Mouse (Mus musculus) heart, embryonic 15.5 days (tissue): Measurements from ENCODE around the gene Zfp113. TPM values are rescaled to one million over a fixed set of nuclear protein-coding genes. Genes with fewer than 3 reads are reported as not detected.

ENCODE experiments used
- ATAC-seq: fragments of 200-750 bp; cut with Nextera tagmentation; replicated peaks from 2 replicates; pipeline ENCODE4 v1.8.0; 2017; ENCODE audit warnings: low read depth, moderate TSS enrichment; ENCODE audit not compliant: insufficient number of reproducible peaks, insufficient read depth, low FRiP score
- H3K27ac ChIP-seq: fragments of 300-500 bp; sonication (generic); 2 replicates; pipeline ENCODE4 v1.5.1; 2015; ENCODE audit warnings: mild to moderate bottlenecking, inconsistent platforms
- H3K27me3 ChIP-seq: fragments of 300-500 bp; sonication (generic); 2 replicates; pipeline ENCODE4 v1.6.1; 2015; ENCODE audit warnings: inconsistent platforms
- H3K36me3 ChIP-seq: fragments of 300-500 bp; sonication (generic); 2 replicates; pipeline ENCODE4 v1.6.1; 2015; ENCODE audit warnings: mild to moderate bottlenecking, inconsistent platforms
- H3K4me1 ChIP-seq: fragments of 300-500 bp; sonication (generic); replicated peaks from 2 replicates; pipeline ENCODE4 v1.6.1; 2015; ENCODE audit warnings: inconsistent platforms
- H3K4me2 ChIP-seq: fragments of 300-500 bp; sonication (generic); 2 replicates; pipeline ENCODE4 v1.6.1; 2015; ENCODE audit warnings: inconsistent platforms, mild to moderate bottlenecking, moderate library complexity
- H3K4me3 ChIP-seq: fragments of 300-500 bp; sonication (generic); 2 replicates; pipeline ENCODE4 v1.5.1; 2015; ENCODE audit warnings: mild to moderate bottlenecking, inconsistent platforms
- H3K9ac ChIP-seq: fragments of 300-500 bp; sonication (generic); 2 replicates; pipeline ENCODE4 v1.6.1; 2015; ENCODE audit warnings: mild to moderate bottlenecking, inconsistent platforms
- H3K9me3 ChIP-seq: fragments of 300-500 bp; sonication (generic); replicated peaks from 2 replicates; pipeline ENCODE4 v1.6.1; 2016; ENCODE audit warnings: inconsistent platforms
- WGBS: fragments of 180-500 bp; shearing (Covaris S2); methylation state at CpG from one replicate; pipeline ENCODE4 v1.1.7; 2015; ENCODE audit warnings: mixed read lengths; 5-methylcytosine and 5-hydroxymethylcytosine counted together
- polyA plus RNA-seq: library from polyadenylated mRNA; unstranded; fragments of >200 nt; fragmentation: Nextera tagmentation; extraction: Ambion mirVana; gene quantifications from 2 replicates; pipeline ENCODE4 v1.2.1, GENCODE M21; 2015

Zfp113 gene
- 10.5 and 14.3 TPM in 2 replicates for polyA plus RNA-seq

- Histone ChIP-seq H3K9me3 (no peaks in the 10 kb centered on the region), H3K4me1 (peaks cover 2% of the 10 kb centered on the region; the same call in 1 of the 2 replicates), H3K27me3 (no peaks in the 10 kb centered on the region), H3K27ac (peak within 1 kb of the TSS; percentile 90), H3K4me2 (peak within 1 kb of the TSS; percentile 68), H3K9ac (peak within 1 kb of the TSS; percentile 69), H3K4me3 (peak within 1 kb of the TSS; percentile 78), H3K36me3 (peaks cover 23% of the 10 kb centered on the region)
- WGBS = under 1% methylated on average over 31 of the region's 31 CpGs
- peak; percentile 97 for ATAC-seq
These were observed at the start of gene Zfp113 for GRCm38 (mm10) chr5:138155443-138155976. TSS of gene Zfp113 (minus strand) at chr5:138155744.

GRCm38 (mm10) chr5:138202086-138202485 is 46.5 kb upstream of the Zfp113 start:
- Histone ChIP-seq H3K9ac (no peak overlapping the region), H3K27me3 (no peaks in the 10 kb centered on the region), H3K4me1 (no peaks in the 10 kb centered on the region), H3K4me2 (no peak overlapping the region), H3K27ac (no peak overlapping the region), H3K36me3 (no peaks in the 10 kb centered on the region), H3K9me3 (peaks cover 6% of the 10 kb centered on the region; the same call in 1 of the 2 replicates), H3K4me3 (no peak overlapping the region)
- WGBS = 83% methylated on average over 3 of the region's 3 CpGs
- no peak for ATAC-seq

DNA sequence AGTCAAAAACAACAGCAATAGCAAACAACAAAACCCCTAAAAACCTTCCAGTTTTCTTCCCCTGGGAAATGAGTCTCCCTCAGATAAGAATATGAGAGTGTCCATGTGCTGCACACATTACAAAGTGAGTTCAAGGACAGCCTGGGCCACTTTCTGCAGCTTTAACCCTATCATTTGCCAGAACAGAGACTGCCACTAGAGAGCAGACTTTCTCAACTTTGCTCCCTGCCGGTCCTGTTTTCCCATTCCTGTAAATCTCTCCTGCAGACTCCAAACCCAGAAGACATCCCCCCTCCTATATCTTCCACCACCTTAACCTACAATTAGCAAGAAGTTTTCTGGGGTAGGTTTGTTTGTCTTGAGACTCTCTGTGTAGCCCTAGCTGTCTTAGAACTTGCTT is 44.0 kb upstream of the Zfp113 start:
- Histone ChIP-seq H3K9ac (no peak overlapping the region), H3K9me3 (0 out of 2 replicates have a peak, but pooled peaks cover 4% of the 10 kb centered on the region), H3K36me3 (no peaks in the 10 kb centered on the region), H3K4me3 (no peak overlapping the region), H3K4me2 (no peak overlapping the region), H3K27ac (no peak overlapping the region), H3K4me1 (peaks cover 9% of the 10 kb centered on the region), H3K27me3 (no peaks in the 10 kb centered on the region)
- 11% methylated on average over 1 of the region's 1 CpGs for WGBS
- no peak for ATAC-seq

DNA sequence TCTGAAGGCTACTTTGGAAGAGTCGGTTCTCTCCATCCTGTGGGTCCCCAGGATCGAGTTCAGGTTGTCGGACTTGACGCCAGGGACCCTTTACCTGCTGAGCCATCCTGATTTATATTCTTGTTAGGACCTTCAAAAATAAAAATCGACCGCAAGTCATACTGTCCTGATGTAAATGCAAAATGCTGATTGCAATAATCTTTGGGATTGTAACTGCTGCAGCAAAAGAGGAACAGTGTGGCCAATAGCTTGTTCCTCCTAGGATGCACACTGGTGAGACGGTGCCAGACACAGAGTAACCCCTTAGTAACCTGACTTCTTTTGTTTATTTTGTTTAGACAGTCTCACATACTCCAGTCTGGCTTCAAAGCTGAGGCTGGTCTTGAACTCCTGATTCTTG is 39.9 kb upstream of the Zfp113 start:
- no peak for ATAC-seq
- Histone ChIP-seq H3K27me3 (no peaks in the 10 kb centered on the region), H3K9me3 (no peaks in the 10 kb centered on the region), H3K4me2 (peak overlapping the region; percentile 95), H3K9ac (peak overlapping the region; percentile 78), H3K4me3 (peak overlapping the region; percentile 69), H3K27ac (peak overlapping the region; percentile 85), H3K36me3 (0 out of 2 replicates have a peak, but pooled peaks cover 4% of the 10 kb centered on the region), H3K4me1 (peaks cover 16% of the 10 kb centered on the region)
- 69% methylated on average over 7 of the region's 7 CpGs for WGBS

- 2% methylated on average over 29 of the region's 29 CpGs for WGBS
- Histone ChIP-seq H3K36me3 (0 out of 2 replicates have a peak, but pooled peaks cover 4% of the 10 kb centered on the region), H3K27ac (peak overlapping the region; percentile 85), H3K4me2 (peak overlapping the region; percentile 95), H3K9ac (peak overlapping the region; percentile 78), H3K27me3 (no peaks in the 10 kb centered on the region), H3K4me1 (peaks cover 16% of the 10 kb centered on the region), H3K4me3 (peak overlapping the region; percentile 69), H3K9me3 (no peaks in the 10 kb centered on the region)
- peak; percentile 41 for ATAC-seq
These were observed 39.3 kb upstream of the Zfp113 start for GRCm38 (mm10) chr5:138194755-138195345.

DNA sequence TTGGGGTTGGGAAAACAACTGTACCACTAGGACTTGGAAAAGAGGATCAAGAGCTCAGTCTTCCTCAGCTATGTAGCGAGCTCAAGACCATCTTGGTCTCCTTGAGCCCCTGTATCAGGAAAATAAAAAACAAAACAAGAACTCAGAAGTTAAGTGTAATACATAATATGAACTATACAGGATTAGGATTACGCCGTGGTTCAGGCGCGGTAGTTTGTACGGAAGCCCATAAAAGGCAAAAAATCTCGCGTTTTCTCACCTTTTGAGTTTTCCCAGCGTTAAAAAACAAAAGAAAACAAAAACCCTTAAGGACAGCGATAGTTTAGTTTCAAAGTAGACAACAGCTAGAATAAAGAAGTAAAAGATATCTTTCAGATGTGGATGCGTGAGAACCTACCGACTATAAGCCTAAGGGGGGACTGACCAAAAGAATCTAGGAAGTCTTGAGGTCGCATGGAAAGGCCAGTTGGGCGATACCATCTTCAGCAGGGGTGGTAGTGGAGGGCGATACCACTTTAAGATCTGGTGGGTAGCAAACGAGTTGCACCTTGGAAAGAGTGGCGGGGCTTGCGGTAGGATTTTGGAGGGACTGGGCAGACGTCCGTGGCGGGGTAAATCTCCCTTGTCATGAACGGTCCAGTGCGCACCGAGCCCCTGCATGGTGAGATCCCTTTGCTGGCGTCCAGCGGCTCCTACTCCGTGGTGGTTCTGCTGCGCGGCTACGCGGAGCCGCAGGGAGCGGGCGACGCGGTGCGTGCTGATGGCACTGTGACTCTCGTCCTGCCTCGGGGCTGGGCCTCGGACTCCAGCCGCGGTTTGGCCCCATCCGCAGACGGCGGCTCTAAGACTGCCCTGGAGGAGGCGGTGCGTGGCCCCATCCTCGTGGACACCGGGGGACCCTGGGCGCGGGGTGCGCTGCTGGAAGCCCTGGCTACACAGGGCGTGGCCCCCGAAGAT is 38.5 kb upstream of the Zfp113 start, which contains the start of gene Mblac1:
TSS of gene Mblac1 (plus strand) at position 544 of the 957 bp plus-strand sequence.
- H3K27me3 ChIP-seq = no peaks in the 10 kb centered on the region
- ATAC-seq = peak; percentile 81

GRCm38 (mm10) chr5:138187661-138188306 is 32.2 kb upstream of the Zfp113 start:
- peak overlapping the region; percentile 79 for H3K27ac ChIP-seq
- peak overlapping the region; percentile 85 for H3K4me3 ChIP-seq
- H3K36me3 ChIP-seq = peaks cover 17% of the 10 kb centered on the region
- H3K4me2 ChIP-seq = peak overlapping the region; percentile 78
- peak overlapping the region; percentile 82 for H3K9ac ChIP-seq
- no peaks in the 10 kb centered on the region for H3K27me3 ChIP-seq
- no peaks in the 10 kb centered on the region for H3K9me3 ChIP-seq
- H3K4me1 ChIP-seq = peaks cover 15% of the 10 kb centered on the region
- WGBS = under 1% methylated on average over 10 of the region's 10 CpGs
- peak; percentile 80 for ATAC-seq

More for the DNA sequence above, 38.5 kb upstream of the Zfp113 start, which contains the start of gene Mblac1:
- no peaks in the 10 kb centered on the region for H3K9me3 ChIP-seq
- peak within 1 kb of the TSS; percentile 78 for H3K9ac ChIP-seq
- WGBS = 6% methylated on average over 54 of the region's 54 CpGs
- peaks cover 16% of the 10 kb centered on the region for H3K4me1 ChIP-seq
- 0 out of 2 replicates have a peak, but pooled peaks cover 4% of the 10 kb centered on the region for H3K36me3 ChIP-seq
- peak within 1 kb of the TSS; percentile 95 for H3K4me2 ChIP-seq
- H3K4me3 ChIP-seq = peak within 1 kb of the TSS; percentile 69
- peak within 1 kb of the TSS; percentile 85 for H3K27ac ChIP-seq

DNA sequence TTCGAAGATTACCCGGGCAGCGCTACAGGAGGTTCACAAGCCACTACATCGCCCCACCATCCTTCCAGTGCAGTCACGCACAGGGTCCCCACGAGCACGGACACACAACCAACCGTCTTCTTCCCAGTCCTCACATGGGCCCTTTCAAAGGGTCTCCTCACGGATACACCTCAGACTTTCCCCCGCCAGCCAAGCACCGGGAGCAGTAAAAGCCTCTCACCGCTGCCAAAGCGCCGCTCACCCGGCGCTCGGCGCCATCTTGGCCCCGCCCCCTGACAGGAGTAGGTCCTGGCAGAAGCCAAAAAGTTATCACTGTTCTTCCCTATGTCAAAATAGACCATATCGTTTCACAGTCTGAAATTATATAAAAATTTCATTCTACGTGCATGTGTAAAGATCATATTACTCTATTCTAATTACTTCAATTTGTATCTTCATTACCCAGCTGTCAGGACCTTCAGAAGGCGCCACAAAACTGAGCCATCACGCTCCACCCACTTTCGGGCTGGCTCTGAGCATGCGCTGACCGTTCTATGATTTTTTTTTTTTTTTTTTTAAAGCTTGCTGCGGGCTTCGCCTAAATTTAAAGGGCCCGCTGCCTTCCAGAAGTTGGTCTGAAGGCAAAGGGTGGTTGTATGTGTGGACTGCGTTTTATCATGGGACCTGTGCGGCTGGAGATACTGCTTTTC is 31.6 kb upstream of the Zfp113 start, which contains the start of the genes Taf6 and Cnpy4:
TSS of gene Taf6 (minus strand) at position 502 of the 689 bp plus-strand sequence.
TSS of gene Cnpy4 (plus strand) at position 536 of the 689 bp plus-strand sequence.
- ATAC-seq = peak; percentile 87
- H3K9ac ChIP-seq = peak within 1 kb of the TSS; percentile 83
- H3K27me3 ChIP-seq = no peaks in the 10 kb centered on the region
- no peaks in the 10 kb centered on the region for H3K9me3 ChIP-seq
- H3K27ac ChIP-seq = peak within 1 kb of the TSS; percentile 79
- H3K4me1 ChIP-seq = peaks cover 15% of the 10 kb centered on the region
- WGBS = under 1% methylated on average over 31 of the region's 31 CpGs
- peak within 1 kb of the TSS; percentile 85 for H3K4me3 ChIP-seq
- peak within 1 kb of the TSS; percentile 78 for H3K4me2 ChIP-seq
- peaks cover 21% of the 10 kb centered on the region for H3K36me3 ChIP-seq

GRCm38 (mm10) chr5:138173217-138173616 is 17.7 kb upstream of the Zfp113 start:
- Histone ChIP-seq H3K9me3 (no peaks in the 10 kb centered on the region), H3K9ac (no peak overlapping the region), H3K27ac (no peak overlapping the region), H3K4me3 (no peak overlapping the region), H3K4me2 (peak overlapping the region; percentile 88; the same call in 1 of the 2 replicates), H3K27me3 (no peaks in the 10 kb centered on the region), H3K36me3 (peaks cover 55% of the 10 kb centered on the region), H3K4me1 (peaks cover 18% of the 10 kb centered on the region)
- no peak for ATAC-seq
- WGBS = 81% methylated on average over 3 of the region's 3 CpGs
